Mouse (Mus musculus): ENCODE results near the gene Nhlrc4. TPM values are rescaled to one million over a fixed set of nuclear protein-coding genes. Genes with fewer than 3 reads are reported as not detected.

The Nhlrc4 gene
- polyA plus RNA-seq, 1 experiment from 2014 or later, result 0.72 TPM

GRCm38 (mm10) chr17:25955736-25956135 lies 11.0 kb upstream of the Nhlrc4 start:
- Histone ChIP-seq H3K9ac (no peak overlapping the region), H3K27me3 (peaks cover 30% of the 10 kb centered on the region), H3K27ac (no peak overlapping the region), H3K4me2 (no peak overlapping the region), H3K4me1 (peaks cover 11% of the 10 kb centered on the region), H3K9me3 (no peaks in the 10 kb centered on the region), H3K36me3 (replicated peaks) (peaks cover 29% of the 10 kb centered on the region), H3K4me3 (replicated peaks) (no peak overlapping the region)
- WGBS, result 77% methylated on average over 3 of the region's 3 CpGs
- ATAC-seq (ENCODE audit: low FRiP score), result no peak

GRCm38 (mm10) chr17:25954671-25955070 lies 9.9 kb upstream of the Nhlrc4 start:
- WGBS, result 86% methylated on average over 2 of the region's 2 CpGs

GRCm38 (mm10) chr17:25953161-25953560 lies 8.4 kb upstream of the Nhlrc4 start:
- H3K9me3 ChIP-seq, result no peaks in the 10 kb centered on the region
- WGBS, result 78% methylated on average over 5 of the region's 5 CpGs
- H3K4me1 ChIP-seq, result peaks cover 11% of the 10 kb centered on the region
- no peak overlapping the region for H3K9ac ChIP-seq
- no peak for ATAC-seq (ENCODE audit: low FRiP score)
- H3K27ac ChIP-seq, result no peak overlapping the region
- peaks cover 43% of the 10 kb centered on the region for H3K27me3 ChIP-seq
- peaks cover 9% of the 10 kb centered on the region for H3K36me3 ChIP-seq (replicated peaks)
- H3K4me2 ChIP-seq, result no peak overlapping the region
- H3K4me3 ChIP-seq (replicated peaks), result no peak overlapping the region

More at GRCm38 (mm10) chr17:25954671-25955070, 9.9 kb upstream of the Nhlrc4 start:
- no peak overlapping the region for H3K4me2 ChIP-seq
- ATAC-seq (ENCODE audit: low FRiP score), result no peak
- no peaks in the 10 kb centered on the region for H3K9me3 ChIP-seq
- H3K9ac ChIP-seq, result no peak overlapping the region
- no peak overlapping the region for H3K27ac ChIP-seq
- no peak overlapping the region for H3K4me3 ChIP-seq (replicated peaks)
- H3K27me3 ChIP-seq, result peaks cover 41% of the 10 kb centered on the region
- peaks cover 19% of the 10 kb centered on the region for H3K36me3 ChIP-seq (replicated peaks)
- peaks cover 11% of the 10 kb centered on the region for H3K4me1 ChIP-seq

- Histone ChIP-seq H3K27ac (no peak within 1 kb of the TSS), H3K4me1 (peaks cover 11% of the 10 kb centered on the region), H3K9ac (no peak within 1 kb of the TSS), H3K4me3 (replicated peaks) (peak within 1 kb of the TSS; percentile 36), H3K27me3 (peaks cover 48% of the 10 kb centered on the region), H3K9me3 (no peaks in the 10 kb centered on the region), H3K36me3 (replicated peaks) (no peaks in the 10 kb centered on the region), H3K4me2 (peak within 1 kb of the TSS; percentile 54)
- WGBS, result under 1% methylated on average over 51 of the region's 58 CpGs
- no peak for ATAC-seq (ENCODE audit: low FRiP score)
Measured at GRCm38 (mm10) chr17:25951803-25952623, 7.3 kb upstream of the Nhlrc4 start, which contains the start of gene A930017K11Rik. Gene A930017K11Rik (minus strand): TSS chr17:25952565.

- Histone ChIP-seq H3K4me1 (peaks cover 11% of the 10 kb centered on the region), H3K27ac (no peak overlapping the region), H3K4me2 (peak overlapping the region; percentile 54), H3K4me3 (replicated peaks) (peak overlapping the region; percentile 36), H3K9ac (no peak overlapping the region), H3K27me3 (peaks cover 48% of the 10 kb centered on the region), H3K36me3 (replicated peaks) (no peaks in the 10 kb centered on the region), H3K9me3 (no peaks in the 10 kb centered on the region)
- no peak for ATAC-seq (ENCODE audit: low FRiP score)
- WGBS, result under 1% methylated on average over 32 of the region's 33 CpGs
Measured at GRCm38 (mm10) chr17:25951225-25951802, 6.6 kb upstream of the Nhlrc4 start.

GRCm38 (mm10) chr17:25950706-25951105 lies 5.9 kb upstream of the Nhlrc4 start:
- Histone ChIP-seq H3K9me3 (no peaks in the 10 kb centered on the region), H3K9ac (no peak overlapping the region), H3K27ac (no peak overlapping the region), H3K4me1 (peaks cover 11% of the 10 kb centered on the region), H3K27me3 (peaks cover 54% of the 10 kb centered on the region), H3K4me3 (replicated peaks) (no peak overlapping the region), H3K36me3 (replicated peaks) (no peaks in the 10 kb centered on the region), H3K4me2 (peak overlapping the region; percentile 54; the same call in 1 of the 2 replicates)
- 33% methylated on average over 1 of the region's 3 CpGs for WGBS
- no peak for ATAC-seq (ENCODE audit: low FRiP score)

GRCm38 (mm10) chr17:25949981-25950380 lies 5.2 kb upstream of the Nhlrc4 start:
- no peak overlapping the region for H3K27ac ChIP-seq
- no peak overlapping the region for H3K4me3 ChIP-seq (replicated peaks)
- H3K9ac ChIP-seq, result no peak overlapping the region
- no peaks in the 10 kb centered on the region for H3K9me3 ChIP-seq
- H3K4me2 ChIP-seq, result no peak overlapping the region
- peaks cover 57% of the 10 kb centered on the region for H3K27me3 ChIP-seq
- no peaks in the 10 kb centered on the region for H3K36me3 ChIP-seq (replicated peaks)
- H3K4me1 ChIP-seq, result peaks cover 11% of the 10 kb centered on the region
- no peak for ATAC-seq (ENCODE audit: low FRiP score)
- WGBS, result 84% methylated on average over 5 of the region's 5 CpGs

GRCm38 (mm10) chr17:25948051-25948450 lies 3.3 kb upstream of the Nhlrc4 start:
- no peak for ATAC-seq (ENCODE audit: low FRiP score)
- Histone ChIP-seq H3K27me3 (peaks cover 54% of the 10 kb centered on the region), H3K4me3 (replicated peaks) (no peak overlapping the region), H3K36me3 (replicated peaks) (no peaks in the 10 kb centered on the region), H3K27ac (no peak overlapping the region), H3K9me3 (no peaks in the 10 kb centered on the region), H3K4me2 (no peak overlapping the region), H3K9ac (no peak overlapping the region), H3K4me1 (peaks cover 11% of the 10 kb centered on the region)
- WGBS, result 83% methylated on average over 8 of the region's 8 CpGs

GRCm38 (mm10) chr17:25947576-25947975 lies 2.8 kb upstream of the Nhlrc4 start:
- Histone ChIP-seq H3K4me3 (replicated peaks) (no peak overlapping the region), H3K27me3 (peaks cover 49% of the 10 kb centered on the region), H3K4me1 (peaks cover 11% of the 10 kb centered on the region), H3K9ac (no peak overlapping the region), H3K27ac (no peak overlapping the region), H3K9me3 (no peaks in the 10 kb centered on the region), H3K36me3 (replicated peaks) (no peaks in the 10 kb centered on the region), H3K4me2 (no peak overlapping the region)
- no peak for ATAC-seq (ENCODE audit: low FRiP score)
- WGBS, result 77% methylated on average over 4 of the region's 4 CpGs

GRCm38 (mm10) chr17:25946891-25947290 lies 2.1 kb upstream of the Nhlrc4 start:
- no peak for ATAC-seq (ENCODE audit: low FRiP score)
- WGBS, result 84% methylated on average over 8 of the region's 8 CpGs
- Histone ChIP-seq H3K4me3 (replicated peaks) (no peak overlapping the region), H3K9me3 (no peaks in the 10 kb centered on the region), H3K9ac (no peak overlapping the region), H3K36me3 (replicated peaks) (no peaks in the 10 kb centered on the region), H3K4me1 (peaks cover 12% of the 10 kb centered on the region), H3K4me2 (no peak overlapping the region), H3K27ac (no peak overlapping the region), H3K27me3 (peaks cover 42% of the 10 kb centered on the region)

GRCm38 (mm10) chr17:25946349-25946748 lies 1.6 kb upstream of the Nhlrc4 start:
- Histone ChIP-seq H3K4me2 (no peak overlapping the region), H3K4me3 (replicated peaks) (no peak overlapping the region), H3K9ac (no peak overlapping the region), H3K9me3 (no peaks in the 10 kb centered on the region), H3K36me3 (replicated peaks) (no peaks in the 10 kb centered on the region), H3K27me3 (peaks cover 37% of the 10 kb centered on the region), H3K27ac (no peak overlapping the region), H3K4me1 (peaks cover 8% of the 10 kb centered on the region)
- ATAC-seq (ENCODE audit: low FRiP score), result no peak
- 80% methylated on average over 7 of the region's 7 CpGs for WGBS

GRCm38 (mm10) chr17:25945517-25946155 lies 875 bp upstream of the Nhlrc4 start:
- Histone ChIP-seq H3K4me1 (peaks cover 11% of the 10 kb centered on the region), H3K9me3 (no peaks in the 10 kb centered on the region), H3K27me3 (peaks cover 30% of the 10 kb centered on the region), H3K27ac (no peak overlapping the region), H3K9ac (no peak overlapping the region), H3K4me3 (replicated peaks) (no peak overlapping the region), H3K4me2 (no peak overlapping the region), H3K36me3 (replicated peaks) (no peaks in the 10 kb centered on the region)
- WGBS, result 64% methylated on average over 9 of the region's 9 CpGs
- ATAC-seq (ENCODE audit: low FRiP score), result no peak

All from forebrain, embryonic 12.5 days (tissue).